Mouse (Mus musculus): Measurements from ENCODE around the gene 1700057G04Rik. TPM values are rescaled to one million over a fixed set of nuclear protein-coding genes. Genes with fewer than 3 reads are reported as not detected.
"Not testable (repeated sequence)": the region's sequence is repeated elsewhere in the genome, so short reads cannot be mapped to it uniquely, and the experiment has no call there.

1700057G04Rik gene
- total RNA-seq, 2 experiments from 2014 or later: not detected

GRCm38 (mm10) chr9:92298288-92298687, 10.9 kb upstream of the 1700057G04Rik start:
- intact Hi-C loops (cut with DNase I): no loop called here
- no peak for DNase-seq

- intact Hi-C loops (cut with DNase I): no loop called here
- no peak for DNase-seq
Observed at GRCm38 (mm10) chr9:92301213-92301612, 8.0 kb upstream of the 1700057G04Rik start.

GRCm38 (mm10) chr9:92305075-92305474, 4.1 kb upstream of the 1700057G04Rik start:
- intact Hi-C loops (cut with DNase I): no loop called here
- no peak for DNase-seq

- intact Hi-C loops (cut with DNase I): no loop called here
- no peak for DNase-seq
Observed at GRCm38 (mm10) chr9:92305620-92306220, 3.5 kb upstream of the 1700057G04Rik start.

- intact Hi-C loops (cut with DNase I): no loop called here
- DNase-seq: no peak
Observed at GRCm38 (mm10) chr9:92316791-92317190, 7.6 kb downstream of the 1700057G04Rik start.

- DNase-seq; intact Hi-C loops (cut with DNase I): not testable (repeated sequence)
Observed at GRCm38 (mm10) chr9:92325936-92326335, 16.8 kb downstream of the 1700057G04Rik start.

GRCm38 (mm10) chr9:92326813-92327212, 17.6 kb downstream of the 1700057G04Rik start:
- intact Hi-C loops (cut with DNase I): no loop called here
- no peak for DNase-seq

GRCm38 (mm10) chr9:92331383-92331782, 22.2 kb downstream of the 1700057G04Rik start:
- no peak for DNase-seq
- intact Hi-C loops (cut with DNase I): loop anchor here (5.0 kb wide), 1 partner anchor 114 kb away; no protein-coding TSS in a partner anchor

- no peak for DNase-seq
- intact Hi-C loops (cut with DNase I): loop anchor here (5.0 kb wide), 1 partner anchor 118 kb away; no protein-coding TSS in a partner anchor
Observed at GRCm38 (mm10) chr9:92334845-92335244, 25.7 kb downstream of the 1700057G04Rik start.

GRCm38 (mm10) chr9:92335277-92335818, 26.2 kb downstream of the 1700057G04Rik start:
- no peak for DNase-seq
- intact Hi-C loops (cut with DNase I): no loop called here

GRCm38 (mm10) chr9:92337063-92337462, 27.9 kb downstream of the 1700057G04Rik start:
- intact Hi-C loops (cut with DNase I): no loop called here
- no peak for DNase-seq

- peak; percentile 16 to 18 for DNase-seq
- intact Hi-C loops (cut with DNase I): no loop called here
Observed at GRCm38 (mm10) chr9:92337661-92338060, 28.5 kb downstream of the 1700057G04Rik start.

- no peak for DNase-seq
- intact Hi-C loops (cut with DNase I): no loop called here
Observed at GRCm38 (mm10) chr9:92338954-92339353, 29.8 kb downstream of the 1700057G04Rik start.

GRCm38 (mm10) chr9:92351924-92352323, 42.7 kb downstream of the 1700057G04Rik start:
- intact Hi-C loops (cut with DNase I): no loop called here
- DNase-seq: no peak

- no peak for DNase-seq
- intact Hi-C loops (cut with DNase I): no loop called here
Observed at GRCm38 (mm10) chr9:92353306-92353705, 44.1 kb downstream of the 1700057G04Rik start.

GRCm38 (mm10) chr9:92360691-92361310, 51.6 kb downstream of the 1700057G04Rik start:
- no peak for DNase-seq
- intact Hi-C loops (cut with DNase I): no loop called here

GRCm38 (mm10) chr9:92363478-92363877, 54.3 kb downstream of the 1700057G04Rik start:
- intact Hi-C loops (cut with DNase I): no loop called here
- no peak for DNase-seq

GRCm38 (mm10) chr9:92368920-92369319, 59.7 kb downstream of the 1700057G04Rik start:
- intact Hi-C loops (cut with DNase I): no loop called here

GRCm38 (mm10) chr9:92373896-92374295, 64.7 kb downstream of the 1700057G04Rik start:
- intact Hi-C loops (cut with DNase I): loop anchor here (2.0 kb wide), 2 partner anchors 155 to 227 kb away; no protein-coding TSS in a partner anchor
- no peak for DNase-seq

More at GRCm38 (mm10) chr9:92368920-92369319, 59.7 kb downstream of the 1700057G04Rik start:
- DNase-seq: no peak

GRCm38 (mm10) chr9:92374705-92375199, 65.6 kb downstream of the 1700057G04Rik start:
- peak; percentile 17 to 26 for DNase-seq
- intact Hi-C loops (cut with DNase I): loop anchor here (2.0 kb wide), 2 partner anchors 156 to 228 kb away; no protein-coding TSS in a partner anchor

- intact Hi-C loops (cut with DNase I): loop anchor here (2.0 kb wide), 2 partner anchors 157 to 229 kb away; no protein-coding TSS in a partner anchor
- DNase-seq: no peak
Observed at GRCm38 (mm10) chr9:92375378-92375777, 66.2 kb downstream of the 1700057G04Rik start.
